Mouse (Mus musculus) liver, adult 2 months (tissue): ENCODE data around the gene Tpte.

Experiments
- CTCF ChIP-seq: fragments of 200-500 bp; IDR thresholded peaks from 2 replicates; pipeline ENCODE4 v1.5.1; 2011; ENCODE audit warnings: low read depth, low read length, control low read depth
- POLR2A ChIP-seq: fragments of 200-500 bp; IDR thresholded peaks from 2 replicates; pipeline ENCODE4 v1.6.1; 2011; ENCODE audit warnings: low read length, control low read depth; ENCODE audit not compliant: insufficient read depth; ENCODE audit errors: extremely low read depth

- no peak for TF ChIP-seq CTCF
- no peak for TF ChIP-seq POLR2A
Measured at GRCm38 (mm10) chr8:22382824-22383595, 99.8 kb downstream of the Tpte start.
